Mouse (Mus musculus): Measurements from ENCODE around the gene Tfeb. TPM values are rescaled to one million over a fixed set of nuclear protein-coding genes. Genes with fewer than 3 reads are reported as not detected.

The Tfeb gene
- 10 to 100 TPM; 12.3 to 17.8 (median 15.1) TPM for total RNA-seq (2022)

- peak; percentile 89 to 95 for DNase-seq (ENCODE audit: low spot score in 2 of 2)
These were observed at the start of gene Tfeb for GRCm38 (mm10) chr17:47736856-47737255. Gene Tfeb, plus strand, starts transcription at chr17:47737030.

GRCm38 (mm10) chr17:47687409-47688343, 49.2 kb upstream of the Tfeb start:
- DNase-seq (ENCODE audit: low spot score in 2 of 2) = peak; percentile 85 to 97

GRCm38 (mm10) chr17:47688344-47688607, 48.6 kb upstream of the Tfeb start, which contains the start of gene Tomm6:
Gene Tomm6, minus strand, starts transcription at chr17:47688386.
- DNase-seq (ENCODE audit: low spot score in 2 of 2) = no peak

- DNase-seq (ENCODE audit: low spot score in 2 of 2) = peak; percentile 63 to 77
These were observed 47.9 kb upstream of the Tfeb start, which contains the start of gene Frs3 for GRCm38 (mm10) chr17:47688608-47689575. Gene Frs3, plus strand, starts transcription at chr17:47689030.

- no peak for DNase-seq (ENCODE audit: low spot score in 2 of 2)
These were observed 46.9 kb upstream of the Tfeb start for GRCm38 (mm10) chr17:47689894-47690293.

- no peak for DNase-seq (ENCODE audit: low spot score in 2 of 2)
These were observed 45.2 kb upstream of the Tfeb start for GRCm38 (mm10) chr17:47691650-47692049.

GRCm38 (mm10) chr17:47693671-47694441, 43.0 kb upstream of the Tfeb start:
- DNase-seq (ENCODE audit: low spot score in 2 of 2) = no peak

GRCm38 (mm10) chr17:47694442-47694502, 42.6 kb upstream of the Tfeb start, which contains the start of gene Gm21981:
Gene Gm21981, minus strand, starts transcription at chr17:47694455.
- no peak for DNase-seq (ENCODE audit: low spot score in 2 of 2)

GRCm38 (mm10) chr17:47694503-47695336, 42.1 kb upstream of the Tfeb start, which contains the start of gene Prickle4:
Gene Prickle4, minus strand, starts transcription at chr17:47694736.
- peak; percentile 91 to 95 for DNase-seq (ENCODE audit: low spot score in 2 of 2)

- DNase-seq (ENCODE audit: low spot score in 2 of 2) = no peak
These were observed 41.5 kb upstream of the Tfeb start for GRCm38 (mm10) chr17:47695337-47695710.

- DNase-seq (ENCODE audit: low spot score in 2 of 2) = no peak
These were observed 38.7 kb upstream of the Tfeb start for GRCm38 (mm10) chr17:47698156-47698555.

GRCm38 (mm10) chr17:47699055-47699454, 37.8 kb upstream of the Tfeb start:
- no peak for DNase-seq (ENCODE audit: low spot score in 2 of 2)

- no peak for DNase-seq (ENCODE audit: low spot score in 2 of 2)
These were observed 35.0 kb upstream of the Tfeb start for GRCm38 (mm10) chr17:47701793-47702192.

- DNase-seq (ENCODE audit: low spot score in 2 of 2) = no peak
These were observed 34.1 kb upstream of the Tfeb start for GRCm38 (mm10) chr17:47702548-47703345.

GRCm38 (mm10) chr17:47703556-47703955, 33.3 kb upstream of the Tfeb start:
- no peak for DNase-seq (ENCODE audit: low spot score in 2 of 2)

- no peak for DNase-seq (ENCODE audit: low spot score in 2 of 2)
These were observed 32.1 kb upstream of the Tfeb start for GRCm38 (mm10) chr17:47704692-47705091.

- DNase-seq (ENCODE audit: low spot score in 2 of 2) = no peak
These were observed 30.6 kb upstream of the Tfeb start for GRCm38 (mm10) chr17:47706196-47706595.

GRCm38 (mm10) chr17:47707961-47708360, 28.9 kb upstream of the Tfeb start:
- DNase-seq (ENCODE audit: low spot score in 2 of 2) = no peak

GRCm38 (mm10) chr17:47708972-47709371, 27.9 kb upstream of the Tfeb start:
- DNase-seq (ENCODE audit: low spot score in 2 of 2) = no peak

GRCm38 (mm10) chr17:47710036-47710435, 26.8 kb upstream of the Tfeb start:
- no peak for DNase-seq (ENCODE audit: low spot score in 2 of 2)
